Mouse (Mus musculus) layer of hippocampus, postnatal 25 days (tissue): ENCODE measurements around the gene Wwox. TPM values are rescaled to one million over a fixed set of nuclear protein-coding genes. Genes with fewer than 3 reads are reported as not detected.
A peak's percentile ranks its signal among the peaks of the same experiment; 100 is the strongest.

Experiments used
- DNase-seq, 2 experiments: peaks; one replicate each; pipeline ENCODE4 v3.0.0; 2022; ENCODE audit warnings: mixed read lengths in 2 of 2, low spot score in 1 of 2; ENCODE audit errors: extremely low spot score in 1 of 2
- total RNA-seq, 2 experiments: library from RNA; stranded (reverse); gene quantifications; 2 replicates each; pipeline ENCODE4 v1.2.3; 2021

Wwox gene
- total RNA-seq, 2 experiments from 2014 or later, result 11.4 to 11.9 TPM

DNA sequence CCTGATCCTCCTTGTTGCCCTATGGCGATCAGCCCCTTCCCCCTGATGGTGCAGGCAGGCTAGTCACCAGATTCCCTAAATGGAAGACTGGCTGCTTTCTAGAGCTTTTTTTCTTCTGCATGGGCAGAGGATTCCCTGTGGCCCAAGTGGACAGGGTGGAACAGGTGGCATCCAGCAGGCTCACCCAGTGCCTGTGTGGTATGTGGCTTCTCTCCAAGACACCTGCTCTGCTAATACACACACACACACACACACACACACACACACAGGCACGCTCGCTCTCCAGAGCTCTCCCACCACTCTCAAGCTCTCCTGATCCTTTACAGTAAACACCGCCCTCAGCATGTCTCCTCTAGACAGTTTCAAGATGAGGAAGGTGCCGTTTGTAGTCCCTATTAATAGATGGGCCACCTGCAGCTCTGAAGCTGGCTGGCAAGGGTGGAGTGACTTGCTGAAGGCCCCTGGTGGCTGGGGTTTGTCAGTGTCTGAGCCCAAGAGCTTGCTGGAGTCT is 442.5 kb downstream of the Wwox start:
- no peak for DNase-seq

DNA sequence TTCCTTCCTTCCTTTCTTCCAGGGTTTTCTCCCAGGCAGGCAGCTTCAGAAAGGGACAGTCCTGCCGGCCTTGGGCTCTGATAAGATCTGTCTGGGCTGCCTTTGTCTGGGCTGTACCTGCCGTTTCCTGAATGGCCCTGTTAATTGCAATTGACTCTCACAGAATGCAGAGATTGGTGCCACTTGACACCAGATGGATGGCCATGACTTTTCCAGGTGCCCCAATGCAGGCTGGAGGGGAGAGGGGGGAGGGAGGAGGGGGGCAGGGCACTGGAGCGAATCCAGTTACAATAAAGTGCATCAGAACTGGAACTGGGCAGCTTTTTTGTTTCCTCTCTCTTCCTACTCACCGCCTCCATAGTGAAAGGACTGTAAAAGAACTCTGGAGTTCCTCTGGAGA is 443.0 kb downstream of the Wwox start:
- no peak for DNase-seq

DNA sequence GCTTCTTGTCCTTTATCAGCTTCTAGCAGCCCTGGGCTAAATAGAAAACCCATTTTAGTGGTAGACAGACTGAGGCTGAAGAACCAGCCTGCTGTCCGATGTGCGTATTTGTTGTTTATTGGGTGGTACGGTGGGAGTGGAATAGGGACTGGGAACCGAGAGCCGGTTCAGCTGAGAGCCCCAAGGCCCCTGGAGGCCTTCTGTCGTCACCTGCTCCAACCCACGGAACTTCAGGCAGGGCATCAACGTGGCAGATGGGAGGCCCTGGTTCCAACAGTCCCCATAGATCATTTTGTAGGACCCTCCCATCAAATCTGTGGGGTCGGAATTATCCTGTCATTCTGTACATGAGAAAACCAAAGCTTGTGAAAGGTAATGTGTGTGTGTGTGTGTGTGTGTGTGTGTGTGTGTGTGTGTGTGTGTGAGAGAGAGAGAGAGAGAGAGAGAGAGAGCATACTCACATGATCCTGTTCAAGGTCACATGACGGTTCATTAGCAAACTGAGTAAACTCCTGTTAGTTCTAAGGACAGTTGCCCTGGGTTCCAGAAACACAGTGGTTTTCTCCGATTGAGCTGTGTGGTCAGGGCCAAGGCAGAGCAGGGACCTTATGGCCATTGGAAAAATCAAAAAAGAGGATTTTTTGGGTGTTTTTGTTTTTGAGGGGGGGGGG is 443.6 kb downstream of the Wwox start:
- DNase-seq, result no peak

DNA sequence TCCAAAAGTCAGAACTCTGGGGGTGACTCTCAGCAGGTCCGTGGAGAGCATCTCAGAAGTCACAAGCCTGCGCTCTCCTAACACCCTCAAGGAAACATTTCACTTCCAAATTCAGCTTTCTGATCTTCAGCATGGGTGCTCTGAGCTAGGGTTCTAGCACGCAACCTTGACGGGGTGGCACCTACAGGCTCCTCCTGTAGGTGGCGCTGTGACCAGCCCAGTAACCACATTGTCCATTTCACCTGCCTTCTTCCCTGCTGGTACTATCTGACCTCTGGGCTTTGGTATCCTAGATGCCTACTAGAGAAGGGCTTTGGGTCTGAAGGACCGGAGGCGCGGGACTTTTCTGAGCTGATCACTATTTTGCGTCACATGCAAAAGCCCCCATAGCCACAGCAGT is 444.5 kb downstream of the Wwox start:
- DNase-seq, result peak in 1 of 2 experiments; percentile 6

DNA sequence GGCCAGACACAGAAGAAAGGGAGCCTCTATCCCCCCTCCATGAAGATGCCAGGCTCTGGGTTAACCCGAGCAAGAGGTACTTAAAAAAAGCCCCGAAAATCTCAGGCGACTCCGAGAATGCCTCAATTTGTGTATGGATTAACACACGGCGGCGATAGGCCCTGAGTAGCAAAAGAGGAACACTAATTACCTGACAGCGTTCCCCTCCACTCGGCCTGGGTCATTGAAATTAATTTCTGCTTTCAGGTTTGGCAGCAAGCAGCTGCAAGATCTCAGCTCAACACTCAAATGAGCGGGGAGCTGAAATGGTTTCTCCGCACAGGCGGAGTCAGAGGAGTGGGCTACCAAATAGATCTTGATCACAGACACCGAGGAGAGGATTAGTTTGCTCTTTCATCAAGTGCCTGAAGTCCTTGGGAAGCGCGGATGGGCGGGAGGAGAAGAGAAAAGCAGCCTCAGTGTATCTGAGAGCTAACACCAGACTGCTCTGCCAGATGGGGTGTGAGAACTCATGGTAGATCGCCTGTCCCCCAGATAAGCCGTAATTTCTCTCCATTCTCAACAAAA is 445.7 kb downstream of the Wwox start:
- DNase-seq, result no peak

DNA sequence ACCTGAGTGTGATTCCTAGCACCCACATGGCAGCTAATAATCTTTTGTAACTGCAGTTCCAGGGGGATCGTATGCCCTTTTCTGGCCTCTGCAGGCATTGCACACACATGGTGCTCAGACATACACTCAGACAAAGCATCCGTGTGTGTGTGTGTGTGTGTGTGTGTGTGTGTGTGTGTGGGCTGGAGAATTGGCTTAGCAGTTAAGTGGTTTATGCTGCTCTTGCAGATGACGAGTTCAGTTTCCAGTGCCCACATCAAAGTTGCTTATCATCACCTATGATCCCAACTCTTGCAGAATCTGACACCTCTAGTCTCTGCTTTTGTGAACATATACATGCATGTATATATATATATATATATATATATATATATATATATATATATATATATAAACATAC is 448.9 kb downstream of the Wwox start:
- no peak for DNase-seq

DNA sequence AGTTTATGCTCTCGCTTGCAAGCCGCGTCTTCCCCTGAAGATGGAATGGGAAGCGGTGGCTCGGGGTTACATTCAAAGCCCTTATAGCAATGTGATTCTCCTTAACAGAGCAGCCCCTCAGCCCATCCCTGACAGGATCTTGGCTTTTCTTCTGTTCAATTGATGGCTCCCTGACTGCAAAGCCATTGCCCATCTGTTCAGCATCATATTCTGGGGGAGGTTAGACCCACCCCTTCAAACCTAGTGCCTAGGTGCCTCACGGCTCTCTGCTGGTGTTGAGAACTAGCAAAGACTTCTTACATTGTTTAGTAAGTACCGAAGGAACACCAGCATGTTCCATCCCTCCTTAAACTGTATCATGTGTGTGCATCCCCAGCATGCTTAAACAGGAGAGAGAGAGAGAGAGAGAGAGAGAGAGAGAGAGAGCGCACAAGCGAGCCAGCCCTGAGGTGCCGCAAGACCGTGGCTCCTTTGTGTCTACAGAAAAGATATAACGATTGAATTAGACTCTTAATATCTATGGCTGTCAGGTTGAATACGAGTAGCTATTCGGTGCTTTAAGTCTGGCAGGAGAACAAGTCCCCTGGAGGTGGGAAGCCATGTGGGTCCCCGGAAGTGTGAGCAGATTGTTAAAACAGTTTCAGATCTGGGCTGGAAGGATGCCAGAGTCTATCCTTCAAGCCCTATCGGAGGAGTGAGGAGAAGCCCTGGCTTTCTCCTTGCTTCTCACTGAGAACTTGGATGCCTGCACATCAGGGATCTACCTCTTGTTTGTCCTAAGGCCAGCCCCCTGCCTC is 450.3 kb downstream of the Wwox start:
- peak in 1 of 2 experiments; percentile 8 for DNase-seq

DNA sequence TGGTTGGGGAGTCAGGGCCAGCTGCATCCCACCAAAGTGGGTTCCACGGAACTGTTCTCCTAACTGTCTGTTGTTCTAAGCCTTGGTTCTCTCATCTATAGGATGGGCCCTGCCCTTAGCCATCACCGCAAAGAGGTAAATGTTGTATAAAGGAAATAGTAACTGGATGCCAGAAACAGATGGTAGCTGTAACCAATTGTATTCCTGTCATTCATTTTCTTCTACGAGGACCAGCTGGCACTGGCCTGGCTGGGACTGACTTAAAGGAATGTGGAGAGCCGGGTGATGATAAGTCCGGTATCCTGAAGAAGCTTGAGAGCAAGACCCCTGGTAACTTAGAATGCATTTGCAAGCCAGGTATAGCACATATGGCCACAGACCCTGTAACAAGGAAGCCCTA is 451.0 kb downstream of the Wwox start:
- no peak for DNase-seq

DNA sequence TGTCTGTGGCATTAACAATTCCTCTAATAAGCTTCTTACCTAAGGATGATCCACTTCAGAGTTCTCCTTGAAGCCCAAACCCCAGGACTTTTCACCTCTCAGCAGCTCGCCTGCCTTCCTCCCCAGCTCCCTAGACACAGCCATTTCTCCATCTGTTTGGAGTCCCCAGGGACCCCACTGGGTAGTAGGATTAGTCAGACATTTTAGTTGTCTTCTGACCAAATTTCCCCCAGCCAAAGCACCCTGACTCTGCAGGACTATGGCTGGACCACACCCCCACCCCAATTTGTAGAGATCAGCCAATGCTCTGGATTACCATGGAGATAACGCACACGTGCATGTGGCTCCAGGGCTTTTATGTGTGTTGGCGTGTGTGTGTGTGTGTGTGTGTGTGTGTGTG is 451.8 kb downstream of the Wwox start:
- DNase-seq, result no peak

DNA sequence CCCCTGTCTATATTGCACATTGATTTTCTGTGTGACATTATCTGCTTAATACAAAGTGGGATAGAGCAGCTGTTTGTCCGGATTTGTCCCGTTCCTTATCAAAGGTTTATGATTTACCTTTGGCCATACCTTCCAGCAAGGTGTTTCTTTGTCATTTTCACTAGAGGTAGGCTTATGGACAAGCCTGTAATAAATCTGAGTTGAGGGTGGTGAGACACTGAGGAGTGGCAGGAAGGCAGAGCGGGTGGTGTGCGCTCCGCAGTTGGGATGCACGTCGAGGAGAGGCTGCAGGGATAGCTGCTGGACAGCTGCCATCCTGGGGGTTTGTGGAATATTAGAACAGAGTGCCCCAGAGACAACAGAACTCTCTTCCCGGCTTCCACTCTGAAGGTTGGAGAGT is 458.0 kb downstream of the Wwox start:
- no peak for DNase-seq

DNA sequence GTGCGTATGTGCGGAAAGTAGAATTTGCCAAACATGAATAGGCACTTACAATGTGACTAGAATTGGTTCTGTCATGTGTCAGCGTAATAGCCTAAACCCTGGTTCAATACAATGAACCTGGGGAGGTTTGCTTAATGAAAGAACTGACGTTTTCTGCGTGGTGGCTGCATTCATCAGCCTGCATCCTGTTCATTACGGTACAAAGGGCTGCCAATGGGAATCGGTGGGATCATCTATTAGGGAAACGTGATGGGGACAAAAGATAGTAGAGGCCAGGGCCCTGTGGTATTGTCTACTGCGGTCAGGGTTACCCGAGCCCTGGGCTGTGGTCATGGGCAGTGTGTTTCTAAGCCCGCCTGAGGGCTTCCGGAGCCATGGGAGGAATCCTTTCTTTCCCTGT is 459.7 kb downstream of the Wwox start:
- no peak for DNase-seq

DNA sequence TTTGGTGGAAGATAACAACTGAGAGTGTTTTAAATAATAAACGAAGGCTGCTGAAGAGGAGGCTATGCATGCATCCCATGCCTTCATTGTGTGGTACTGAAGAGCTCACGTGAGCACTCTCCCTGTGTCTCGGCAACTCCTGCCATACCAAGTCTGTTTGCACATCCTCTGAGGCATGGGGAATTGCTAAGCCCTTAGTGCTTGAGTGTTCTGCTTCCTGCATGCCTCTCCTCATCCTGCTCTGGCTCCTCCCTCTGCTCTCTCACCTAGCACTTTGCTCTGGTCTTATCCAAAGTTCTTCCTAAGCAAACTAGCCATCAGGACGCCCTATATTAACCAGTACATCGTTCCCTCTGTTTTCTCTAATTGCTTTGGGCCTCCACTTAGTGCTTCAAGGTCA is 463.1 kb downstream of the Wwox start:
- no peak for DNase-seq

DNA sequence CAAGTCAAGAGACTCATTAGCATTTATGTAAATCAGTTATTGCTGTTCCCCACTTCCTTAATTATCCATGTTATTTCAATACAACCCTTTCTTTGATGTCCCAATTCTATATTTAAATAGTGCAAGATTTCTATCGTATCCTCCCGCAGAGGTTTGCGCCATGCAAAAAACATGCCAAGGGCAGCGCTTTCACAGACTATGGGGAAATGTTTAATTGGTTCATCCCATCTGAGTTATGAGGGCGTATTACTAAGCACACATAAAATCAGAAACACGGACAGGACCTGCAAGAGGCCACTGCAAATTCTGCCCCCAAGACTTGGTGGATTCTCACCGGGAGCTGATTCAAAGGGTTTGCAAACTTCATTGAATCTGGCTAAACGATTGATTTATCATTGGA is 468.6 kb downstream of the Wwox start:
- DNase-seq, result no peak

DNA sequence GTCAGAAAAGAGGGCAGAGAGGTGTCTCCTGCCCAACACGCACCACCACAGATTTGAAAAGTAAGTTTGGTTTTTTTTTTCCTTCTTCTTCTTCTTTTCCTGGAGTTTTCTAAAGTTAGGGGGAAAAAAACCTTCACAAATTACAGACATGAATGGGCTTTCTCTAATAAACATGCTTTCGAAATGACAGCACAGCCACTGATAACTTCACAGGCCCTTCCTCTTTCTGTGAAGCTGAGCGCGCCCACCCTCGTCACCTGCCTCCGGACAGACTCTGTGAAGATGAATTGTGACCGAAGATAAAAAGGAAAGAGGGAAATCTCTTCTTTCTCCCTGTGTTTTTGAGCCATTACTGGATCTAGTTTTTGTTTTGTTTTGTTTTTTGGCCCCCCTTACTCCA is 469.1 kb downstream of the Wwox start:
- DNase-seq, result no peak

DNA sequence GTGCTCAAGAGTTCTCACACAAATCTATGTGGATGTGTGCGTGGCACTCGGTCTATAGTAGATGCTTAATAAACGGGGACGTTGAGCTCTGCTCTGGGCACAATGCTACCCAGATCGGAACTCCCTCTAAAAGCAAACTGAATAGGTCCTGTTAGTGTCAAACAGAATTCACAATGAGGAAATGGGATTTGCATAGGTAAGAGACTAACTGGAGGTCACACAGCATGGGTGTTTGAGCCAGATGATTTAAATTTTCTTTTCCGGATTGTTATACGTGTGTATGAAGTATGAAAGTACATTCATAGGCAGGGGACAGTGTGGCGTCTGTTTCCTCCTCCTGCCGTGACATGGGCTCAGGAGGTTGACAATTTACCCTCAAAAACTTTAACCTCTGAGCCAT is 469.7 kb downstream of the Wwox start:
- no peak for DNase-seq

DNA sequence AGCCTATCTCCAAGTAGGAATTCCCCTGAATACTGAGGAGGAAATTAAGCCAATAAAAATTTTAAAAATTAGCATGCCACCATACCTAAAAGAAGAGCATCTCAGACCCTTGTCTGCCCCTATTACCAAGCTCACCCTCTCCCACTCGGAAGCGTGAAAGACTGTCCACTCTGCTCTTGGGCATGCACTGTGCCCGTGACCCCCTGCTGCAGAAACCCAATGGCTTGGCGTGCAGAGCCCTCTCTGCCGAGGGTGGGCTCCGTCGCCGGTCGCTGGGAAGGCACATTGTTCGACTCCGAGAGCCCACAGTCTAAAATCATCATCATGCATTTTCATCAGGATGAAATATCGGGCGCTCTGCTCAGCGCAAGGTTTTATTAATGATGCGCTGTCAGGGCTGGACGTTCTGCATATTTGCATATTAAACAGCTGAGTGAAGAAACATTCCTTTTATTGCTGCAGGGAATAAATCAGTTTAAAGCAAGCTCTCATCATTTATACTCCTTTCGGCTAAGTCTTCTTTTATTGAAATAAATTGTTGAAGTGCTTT is 471.7 kb downstream of the Wwox start:
- no peak for DNase-seq

DNA sequence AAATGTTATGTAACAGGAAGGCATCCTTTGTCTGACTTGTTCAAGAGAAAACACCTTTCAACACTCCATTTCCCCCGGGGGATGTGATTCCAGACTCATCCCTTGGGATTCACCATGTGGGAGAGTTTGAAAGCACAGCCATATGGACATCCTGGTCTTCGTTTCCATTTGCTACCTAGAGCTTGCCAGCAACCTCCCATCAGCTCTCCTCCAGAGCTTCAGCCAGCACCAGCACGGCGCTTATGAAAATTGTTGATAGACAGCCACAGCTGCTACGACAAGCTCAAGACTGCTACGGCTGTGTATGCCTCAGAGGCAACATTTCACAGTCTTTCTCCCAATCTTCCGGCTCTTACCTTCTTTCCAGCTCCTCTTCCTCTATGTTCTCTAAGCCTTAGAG is 484.2 kb downstream of the Wwox start:
- peak in 1 of 2 experiments; percentile 14 for DNase-seq

DNA sequence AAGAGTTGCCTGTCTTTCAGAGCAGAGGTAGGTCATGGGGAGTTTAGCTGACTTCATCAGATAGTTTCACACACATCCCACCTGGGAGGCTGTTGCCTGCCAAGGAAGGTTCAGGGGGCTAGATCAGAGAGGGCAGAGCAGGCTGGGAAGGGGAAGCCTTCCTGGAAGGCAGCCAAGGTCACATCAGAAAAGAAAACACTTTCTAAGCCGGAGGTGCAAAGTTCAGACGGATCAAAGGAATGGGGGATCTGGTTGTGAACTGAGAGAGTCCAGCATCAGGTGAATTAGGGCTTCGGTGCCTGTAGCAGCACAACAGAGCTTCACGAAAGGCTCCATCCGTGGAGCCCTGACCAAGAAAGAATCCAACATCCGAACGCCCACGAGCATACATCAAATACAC is 488.0 kb downstream of the Wwox start:
- no peak for DNase-seq

DNA sequence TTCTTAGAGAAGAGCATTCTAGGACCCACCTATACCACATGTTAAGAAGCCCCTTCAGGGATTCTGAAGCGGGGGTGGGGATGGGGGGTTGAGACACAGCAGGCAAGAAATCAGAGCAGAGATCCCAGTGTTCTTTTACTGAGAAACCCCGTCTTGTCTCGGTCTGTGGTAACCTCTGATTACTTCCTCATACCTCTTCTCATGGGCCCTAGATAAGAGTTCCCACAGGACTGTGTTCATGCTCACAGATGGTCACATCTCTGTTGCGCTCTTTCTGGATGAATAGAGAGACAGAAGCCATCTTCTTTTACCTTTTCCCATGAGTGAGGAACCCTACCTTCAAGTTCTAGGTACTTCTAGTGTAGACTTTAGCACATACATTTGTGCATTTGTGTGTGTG is 488.5 kb downstream of the Wwox start:
- DNase-seq, result no peak

DNA sequence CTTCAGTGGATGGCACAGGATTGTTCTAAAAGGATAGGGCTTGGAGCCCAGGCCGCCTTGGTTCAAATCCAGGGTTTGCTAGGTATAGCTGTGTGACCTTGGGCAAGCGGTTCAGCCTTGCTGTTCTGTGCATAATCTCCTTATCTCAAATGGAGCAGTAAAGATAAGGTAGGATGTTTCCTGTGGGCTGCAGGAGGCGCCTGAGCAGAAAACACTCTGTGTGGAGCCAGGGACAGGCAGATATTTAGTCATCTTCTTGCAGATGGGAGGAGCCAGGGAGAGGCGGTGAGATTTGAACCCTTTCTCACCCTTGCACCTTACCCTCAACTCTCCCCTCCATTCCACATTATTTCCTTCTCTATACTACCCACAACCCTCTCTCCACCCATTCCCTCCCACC is 490.1 kb downstream of the Wwox start:
- no peak for DNase-seq

DNA sequence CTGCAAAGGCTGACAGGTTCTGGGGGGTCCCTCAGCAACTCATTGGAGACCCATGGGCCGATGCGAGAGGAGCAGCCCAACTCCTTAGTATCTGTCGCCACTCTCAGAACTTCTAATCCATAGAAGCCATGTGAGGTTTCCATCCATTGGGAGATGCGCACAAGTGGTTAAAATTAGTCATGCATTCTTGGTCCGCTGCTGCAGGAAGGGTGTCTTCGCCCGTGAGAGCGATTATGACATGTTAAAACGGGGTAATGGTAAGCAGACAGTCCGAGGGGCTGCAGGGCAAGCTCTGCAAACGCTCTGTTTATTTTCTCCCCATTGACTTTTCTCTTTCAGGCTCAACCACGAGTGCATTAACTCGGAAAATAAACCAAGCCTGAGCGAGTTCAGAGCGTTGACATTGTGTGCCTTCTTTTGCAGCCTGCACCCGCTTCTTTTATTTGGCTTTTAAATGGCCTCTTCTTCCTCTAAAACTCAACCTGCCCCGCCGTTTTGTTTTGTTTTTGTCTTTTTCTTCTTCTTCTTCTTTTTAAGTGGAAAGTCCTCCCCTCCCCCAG is 492.7 kb downstream of the Wwox start:
- no peak for DNase-seq
